Mouse (Mus musculus) thymus, postnatal 0 days (tissue): ENCODE measurements around the gene Jak1. TPM values are rescaled to one million over a fixed set of nuclear protein-coding genes. Genes with fewer than 3 reads are reported as not detected.

ENCODE experiments used
- DNase-seq: peaks from one replicate; pipeline ENCODE4 v3.0.0-alpha.2; 2015; ENCODE audit warnings: low spot score
- polyA plus RNA-seq: library from polyadenylated mRNA; unstranded; fragments of >200 nt; fragmentation: Nextera tagmentation; extraction: Ambion mirVana; gene quantifications from 2 replicates; pipeline ENCODE4 v1.2.1, GENCODE M21; 2015

Jak1 gene
- 146 and 151 TPM in 2 replicates for polyA plus RNA-seq

DNA sequence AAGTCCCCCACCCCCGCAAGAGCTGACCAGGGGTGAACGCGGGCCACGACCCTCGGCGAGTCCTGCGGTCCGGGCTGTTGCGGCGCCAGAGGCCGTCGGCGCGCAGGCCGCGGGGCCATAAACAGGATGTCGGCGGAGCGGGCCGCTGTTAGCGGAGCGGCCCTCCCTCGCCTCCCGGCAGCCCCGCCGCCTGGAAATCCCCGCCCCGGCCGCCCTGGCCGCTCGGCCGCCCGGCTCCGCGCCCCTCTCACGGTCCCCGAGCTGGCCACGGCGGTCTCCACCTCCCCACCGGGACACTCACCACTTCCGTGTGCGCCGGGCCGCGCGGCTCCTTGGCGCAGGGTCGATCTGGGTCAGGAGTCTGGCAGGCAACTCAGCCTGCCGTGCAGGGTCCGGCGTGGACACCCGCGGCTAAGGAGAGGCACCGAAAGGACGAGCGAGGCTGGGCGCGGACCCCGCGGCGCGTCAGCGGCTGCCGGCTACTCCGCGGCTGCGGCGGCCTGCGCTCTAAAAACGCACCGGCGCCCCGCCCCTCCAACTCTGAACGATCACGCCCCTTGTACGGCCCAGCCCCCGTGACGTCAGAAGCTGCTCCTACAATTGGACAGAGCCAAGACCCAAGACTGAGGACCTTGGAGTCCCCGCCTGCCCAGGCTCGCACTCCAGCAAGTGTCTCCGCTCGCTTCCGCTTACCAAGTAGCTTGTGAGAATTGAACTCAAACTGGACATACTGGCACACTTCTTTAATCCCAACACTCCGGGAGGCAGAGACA is at the start of gene Jak1:
Gene Jak1 (minus strand): TSS at position 542 of the 773 bp plus-strand sequence.
- peak; percentile 93 for DNase-seq

DNA sequence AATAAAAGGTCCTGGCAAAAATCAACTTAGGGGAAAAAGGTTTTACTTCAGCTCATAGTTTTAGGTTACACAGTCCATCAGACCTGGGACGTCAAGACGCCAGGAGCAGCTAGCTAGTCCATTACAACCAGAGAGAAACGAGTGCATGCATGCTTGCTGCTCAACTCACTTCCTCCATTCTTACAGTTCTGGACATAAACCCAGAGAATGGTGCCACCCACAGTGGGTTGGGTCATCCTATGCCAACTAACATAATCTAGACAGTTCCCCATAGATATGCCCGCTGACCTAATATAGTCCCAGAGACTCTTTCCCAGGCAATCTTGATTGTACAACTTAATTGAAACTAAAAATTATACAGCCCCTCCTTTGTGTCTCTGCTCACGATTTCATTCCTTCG is 47.0 kb upstream of the Jak1 start:
- no peak for DNase-seq

DNA sequence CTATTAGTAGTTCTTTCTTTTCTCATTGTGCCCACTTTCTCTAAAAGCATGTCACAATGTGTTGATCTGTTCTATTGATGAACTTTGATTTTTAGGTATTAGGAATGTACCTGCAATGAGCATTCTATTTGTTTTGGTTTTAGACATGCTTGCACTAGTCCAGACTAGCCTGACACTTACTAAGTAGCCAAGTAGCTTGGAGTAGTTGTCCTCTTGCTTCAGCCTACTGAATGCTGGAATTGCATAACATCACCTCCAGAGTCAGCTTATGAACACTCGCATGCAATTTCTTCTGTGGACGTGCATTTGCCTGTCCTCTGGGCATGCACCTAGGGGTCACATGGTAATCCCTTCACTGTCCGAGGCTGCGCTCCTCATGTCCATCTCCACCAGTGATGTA is 43.1 kb upstream of the Jak1 start:
- no peak for DNase-seq

DNA sequence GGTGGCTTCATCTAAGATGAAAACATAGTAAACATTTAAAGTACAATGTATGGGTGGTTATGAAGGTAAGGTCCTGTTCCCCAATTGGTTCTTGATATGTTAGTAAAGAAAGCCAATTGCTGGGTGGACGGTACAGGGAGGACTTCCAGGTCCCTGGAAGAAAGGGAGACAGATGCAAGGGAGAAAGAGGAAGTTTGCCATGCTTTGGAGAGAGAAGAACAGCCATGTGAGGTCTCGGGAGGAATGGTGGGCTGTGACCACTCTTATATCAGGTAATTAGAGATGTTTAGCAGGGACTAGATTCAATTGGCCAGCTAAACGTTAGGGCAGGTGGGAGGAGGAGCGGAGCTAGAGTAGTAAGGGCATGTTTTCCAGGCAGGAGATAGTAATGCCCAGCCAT is 42.2 kb upstream of the Jak1 start:
- DNase-seq = no peak

DNA sequence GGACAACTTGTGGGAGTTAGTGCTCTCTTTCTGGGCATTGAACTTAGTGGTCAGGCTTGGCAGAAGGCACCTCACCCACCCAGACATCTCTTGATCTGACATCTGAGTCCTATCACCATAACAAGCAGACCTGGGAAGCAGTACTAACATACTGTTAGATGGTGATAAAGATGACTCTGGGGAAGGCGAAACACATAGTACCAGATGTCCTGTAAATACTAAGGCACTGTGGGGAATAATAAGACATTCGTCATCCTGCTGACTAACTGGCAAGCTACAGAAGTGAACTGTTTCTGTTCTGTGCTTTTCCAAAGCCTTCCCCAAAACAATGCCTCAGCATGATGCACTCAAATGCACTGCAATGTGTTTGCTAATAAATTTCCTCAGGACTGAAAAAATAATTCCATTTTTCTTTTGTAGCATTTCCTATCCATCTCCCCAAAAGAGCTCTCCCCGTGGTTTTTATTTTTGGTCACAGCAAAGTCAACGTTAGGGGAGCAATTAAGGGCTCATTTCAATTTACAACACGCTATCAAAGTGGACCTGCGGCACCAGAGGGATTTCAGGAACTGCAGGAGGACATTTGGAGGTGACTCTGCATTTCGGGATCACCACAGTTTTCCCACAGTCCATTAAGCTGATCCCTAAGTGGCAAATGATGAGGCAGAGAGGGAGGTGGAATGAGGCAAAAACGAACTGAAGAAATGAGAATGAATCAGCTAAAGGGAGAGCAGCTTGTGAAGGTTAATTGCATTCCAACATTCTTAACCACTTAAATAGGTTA is 41.2 kb upstream of the Jak1 start:
- DNase-seq = no peak

DNA sequence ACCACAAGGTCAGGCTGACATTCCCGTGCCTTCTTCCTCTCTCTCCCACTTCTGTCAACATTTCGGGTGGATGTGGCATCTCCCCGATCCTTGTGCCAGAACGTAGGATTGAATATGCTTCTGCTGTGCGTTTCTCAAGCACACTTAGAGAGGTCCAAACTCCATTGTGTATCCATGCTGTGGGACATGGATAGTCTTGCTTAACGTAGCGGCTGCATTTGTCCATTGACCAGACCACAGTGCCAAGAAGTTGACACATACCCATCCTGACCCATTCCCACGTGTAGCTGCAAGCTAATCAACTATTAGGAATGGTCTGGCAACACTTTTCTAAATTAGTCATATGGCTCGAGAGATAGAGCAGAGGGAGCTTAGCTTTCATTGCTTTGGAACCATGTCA is 40.0 kb upstream of the Jak1 start:
- DNase-seq = no peak

DNA sequence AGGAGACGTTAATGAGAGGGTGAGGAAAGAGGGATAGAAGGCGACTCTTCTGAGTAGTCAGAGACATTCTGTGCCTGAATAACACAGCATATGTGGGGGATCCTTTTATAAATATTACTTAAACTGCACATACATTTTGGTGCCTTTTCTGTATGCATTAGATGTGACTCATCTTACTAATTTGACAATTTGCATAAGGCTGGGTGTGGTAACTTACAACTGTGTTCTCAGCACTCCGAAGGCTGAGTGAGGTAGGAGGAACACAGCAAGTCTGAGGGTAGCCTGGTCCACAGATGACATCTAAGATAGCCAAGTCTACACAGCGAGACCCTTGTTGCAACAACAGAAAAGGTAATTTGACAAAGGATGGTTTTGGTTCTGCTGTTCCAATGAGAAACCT is 39.0 kb upstream of the Jak1 start:
- no peak for DNase-seq

DNA sequence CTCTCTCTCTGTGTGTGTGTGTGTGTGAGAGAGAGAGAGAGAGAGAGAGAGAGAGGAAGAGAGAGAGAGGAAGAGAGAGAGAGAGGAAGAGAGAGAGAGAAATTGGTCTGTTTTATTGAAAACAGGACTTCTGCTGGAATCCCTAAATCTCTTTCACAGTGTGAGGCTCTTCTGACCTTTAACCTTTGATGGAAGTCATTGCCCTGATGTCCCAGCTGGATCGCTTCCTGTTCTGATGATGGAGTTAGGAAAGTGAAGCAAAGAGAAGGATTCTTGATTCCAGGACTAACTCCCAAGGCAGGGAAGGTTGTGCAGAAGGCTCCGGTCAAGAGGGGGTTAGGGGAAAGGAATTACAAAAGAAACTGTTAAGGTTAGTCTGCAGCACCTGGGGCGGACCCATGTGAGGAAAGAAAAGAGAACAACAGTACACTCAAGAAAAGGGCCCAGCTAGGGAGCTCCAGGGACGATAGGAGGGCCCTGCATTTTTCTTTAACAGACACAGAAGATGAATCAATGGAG is 35.4 kb upstream of the Jak1 start:
- DNase-seq = no peak

DNA sequence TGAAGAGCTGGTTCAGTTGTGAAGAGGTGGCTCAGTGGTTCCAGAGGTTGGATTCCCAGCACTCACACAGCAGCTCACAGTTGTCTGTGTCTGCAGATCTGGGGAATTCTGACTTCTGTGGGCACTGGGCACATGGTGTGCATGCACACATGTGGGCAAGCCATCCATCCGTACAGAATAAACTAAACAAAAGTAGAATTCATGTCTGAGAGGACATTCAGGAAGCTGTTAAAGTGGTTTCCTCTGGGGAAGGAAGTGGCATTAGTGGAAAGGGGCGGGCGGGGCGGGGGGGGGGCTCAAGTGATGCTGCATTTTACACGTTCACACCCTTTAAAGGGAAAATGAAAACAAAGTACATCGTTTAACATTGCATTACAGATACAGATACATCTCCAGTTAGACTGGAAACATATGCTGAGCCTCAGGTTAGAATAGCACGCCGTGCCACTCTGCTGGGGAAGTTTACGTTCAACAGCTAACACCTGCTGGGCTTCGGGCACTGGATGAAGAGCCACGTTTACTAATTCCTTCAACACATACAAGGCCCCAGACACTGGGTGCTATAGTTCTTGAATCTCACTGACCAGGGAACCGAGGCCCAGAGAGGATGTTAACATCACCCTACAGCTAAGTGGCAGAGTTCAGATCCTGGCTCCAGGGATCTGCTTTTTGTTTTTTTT is 33.4 kb upstream of the Jak1 start:
- no peak for DNase-seq

DNA sequence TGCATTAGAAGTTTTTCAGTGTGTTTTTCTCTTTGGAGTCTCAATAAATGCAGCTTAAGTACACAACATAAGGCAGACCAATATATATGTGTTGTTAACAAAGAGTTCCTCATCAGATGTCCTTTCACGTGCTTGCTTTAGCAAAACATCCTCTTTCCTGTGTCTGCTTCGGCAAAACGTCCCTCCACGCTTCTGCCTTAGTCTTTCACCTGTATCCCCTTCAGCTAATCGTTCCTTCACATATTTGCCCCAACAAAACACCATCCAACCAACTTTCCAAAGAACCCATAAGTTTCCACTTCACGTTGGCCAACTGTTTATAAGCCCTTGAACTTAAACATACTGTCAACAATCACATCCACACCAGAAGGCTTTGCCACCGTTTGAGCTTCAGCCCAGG is 31.8 kb upstream of the Jak1 start:
- no peak for DNase-seq

DNA sequence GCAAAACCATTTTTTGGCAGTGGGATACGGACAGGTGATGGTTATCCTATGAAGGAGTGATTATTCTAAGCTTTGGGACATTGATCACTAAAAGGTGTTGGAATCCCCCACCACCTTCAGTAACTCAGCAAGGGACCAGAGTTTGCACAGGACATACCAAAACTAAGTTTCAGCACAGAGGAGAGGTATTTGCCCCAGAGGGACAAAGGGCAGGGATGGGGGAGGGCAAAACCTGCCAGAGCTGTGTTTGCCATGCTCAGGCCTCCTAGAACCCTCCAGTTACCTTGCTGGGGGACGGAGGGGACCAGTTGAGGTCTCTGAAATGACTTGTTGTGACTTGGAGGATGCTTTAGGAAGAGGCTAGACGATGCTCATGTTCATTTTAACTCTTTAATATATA is 30.7 kb upstream of the Jak1 start:
- no peak for DNase-seq

DNA sequence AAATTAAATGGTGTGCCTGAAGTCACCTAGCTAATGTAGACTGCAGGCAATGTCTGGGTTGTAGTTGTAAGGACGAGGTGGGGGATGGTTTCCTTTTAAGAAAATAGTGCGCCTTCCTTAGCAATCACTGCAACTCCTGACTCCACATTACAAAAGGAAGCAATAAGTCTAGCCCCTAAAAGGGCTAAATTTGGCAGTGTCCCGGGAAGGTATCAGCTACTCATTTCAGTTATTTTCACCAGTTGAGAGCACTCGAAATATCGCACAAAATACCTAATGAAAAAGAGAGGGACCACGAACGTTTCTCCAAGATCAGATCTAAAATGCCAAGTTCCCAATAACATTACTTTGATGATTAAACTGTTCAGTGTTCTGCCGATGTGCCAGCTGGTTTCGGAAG is 28.6 kb upstream of the Jak1 start:
- no peak for DNase-seq

DNA sequence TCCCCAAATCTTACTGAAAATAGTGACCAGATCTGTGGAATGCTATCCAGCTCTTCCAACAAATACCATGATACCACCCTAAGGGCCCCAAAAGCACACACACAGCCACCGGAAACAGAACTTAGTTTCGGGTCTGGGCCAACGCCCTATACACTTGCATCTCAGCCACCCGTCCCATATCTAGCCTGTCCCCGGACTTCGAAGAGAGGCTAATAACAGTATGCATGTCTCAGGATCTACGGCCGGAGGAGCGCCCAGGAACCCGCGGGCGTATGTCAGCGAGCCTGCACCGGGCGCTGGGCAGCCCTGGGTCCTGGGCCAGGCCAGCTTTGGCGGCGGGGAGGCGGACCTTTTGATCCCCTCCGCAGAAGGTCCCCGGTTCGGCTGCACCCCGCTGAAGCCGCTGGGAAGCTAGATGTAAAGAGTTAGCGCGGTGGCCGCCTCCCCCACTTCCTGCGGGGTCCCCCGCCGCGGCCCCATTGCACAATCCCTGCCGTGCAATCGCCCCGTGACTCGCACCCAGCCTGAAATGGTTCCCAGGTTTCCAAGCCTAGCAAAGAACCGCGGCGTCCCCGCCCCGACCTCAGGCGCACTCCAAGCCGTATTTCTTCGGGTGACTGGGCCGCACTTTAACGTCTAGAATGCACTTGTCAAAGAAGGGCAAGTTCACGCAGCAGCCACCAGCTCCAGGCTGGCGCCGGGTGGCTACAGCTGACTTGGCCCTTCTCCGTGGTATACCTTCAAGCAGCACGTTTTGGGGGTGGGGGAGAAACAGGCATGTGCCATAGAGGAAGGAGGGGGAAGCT is 27.9 kb upstream of the Jak1 start:
- peak; percentile 53 for DNase-seq

DNA sequence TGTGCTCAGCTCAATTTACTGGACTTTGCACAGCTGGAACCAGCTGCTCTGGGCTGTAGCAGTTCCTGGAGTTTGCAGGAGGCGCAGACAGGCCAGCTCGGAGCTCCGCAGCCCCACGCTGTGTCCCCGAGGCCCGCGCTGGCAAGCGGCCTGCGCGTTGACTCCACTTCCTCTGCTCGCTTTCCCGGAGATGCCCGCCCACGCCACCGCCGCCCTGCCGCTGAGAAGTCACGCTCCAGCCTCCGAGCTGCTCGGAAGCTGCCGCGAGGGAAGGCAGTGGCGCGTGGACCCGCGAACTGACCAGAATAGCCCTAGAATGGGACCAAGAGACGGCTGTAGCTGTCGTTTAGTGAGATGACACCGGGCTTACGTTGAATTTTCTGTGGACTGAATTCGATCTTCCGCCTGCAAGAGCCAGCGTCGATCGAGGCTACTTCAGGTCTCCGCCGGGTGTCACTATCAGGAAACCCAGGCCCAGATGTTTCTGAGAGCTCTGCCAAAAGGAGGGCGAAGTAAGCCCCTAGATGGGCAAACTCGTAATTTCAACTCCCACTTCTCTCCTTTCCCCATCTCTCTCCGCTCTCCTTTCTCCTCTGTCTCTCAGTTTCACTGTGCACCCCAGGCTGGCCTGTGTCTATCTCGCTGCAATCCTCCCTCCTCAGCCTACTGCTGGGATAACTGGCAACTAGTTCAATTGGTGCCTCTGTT is 27.1 kb upstream of the Jak1 start:
- peak; percentile 77 for DNase-seq

DNA sequence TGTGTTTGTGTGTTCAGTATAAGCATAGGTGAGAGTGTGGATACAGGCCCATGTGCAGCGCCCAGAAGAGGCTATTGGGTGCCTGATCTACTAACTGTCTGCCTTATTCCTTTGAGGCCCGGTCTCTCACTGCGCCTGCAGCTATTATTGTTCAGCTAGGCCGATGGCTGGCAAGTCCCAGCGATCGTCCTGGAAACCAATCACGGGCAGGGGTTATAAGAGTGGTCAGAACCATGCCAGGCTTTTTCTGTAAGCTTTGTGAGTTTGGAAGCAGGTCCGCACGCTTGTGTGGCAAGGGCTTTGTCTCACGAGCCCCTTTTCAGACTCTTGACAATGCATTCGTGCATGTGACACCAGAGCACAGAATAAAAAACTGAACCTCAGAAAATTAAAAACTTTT is 23.2 kb upstream of the Jak1 start:
- DNase-seq = no peak

DNA sequence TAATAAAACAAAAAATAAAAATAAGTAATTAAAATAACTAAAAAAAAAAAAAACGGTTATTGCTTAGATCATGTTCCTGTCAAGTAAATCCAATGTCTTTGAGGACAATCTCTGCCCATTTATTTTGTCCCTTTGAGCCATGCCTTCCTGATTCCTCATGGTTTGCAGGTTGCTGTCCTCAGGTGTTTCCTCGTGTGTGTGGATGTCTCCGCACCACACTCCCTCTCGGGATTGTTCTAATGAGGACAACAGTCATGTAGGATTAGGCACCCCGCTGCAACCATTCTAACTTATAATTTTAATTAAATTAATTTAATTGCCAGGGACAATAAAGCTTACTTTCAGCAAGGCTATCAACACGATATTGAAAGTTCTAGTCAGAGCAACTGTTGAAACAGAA is 21.5 kb upstream of the Jak1 start:
- DNase-seq = no peak

DNA sequence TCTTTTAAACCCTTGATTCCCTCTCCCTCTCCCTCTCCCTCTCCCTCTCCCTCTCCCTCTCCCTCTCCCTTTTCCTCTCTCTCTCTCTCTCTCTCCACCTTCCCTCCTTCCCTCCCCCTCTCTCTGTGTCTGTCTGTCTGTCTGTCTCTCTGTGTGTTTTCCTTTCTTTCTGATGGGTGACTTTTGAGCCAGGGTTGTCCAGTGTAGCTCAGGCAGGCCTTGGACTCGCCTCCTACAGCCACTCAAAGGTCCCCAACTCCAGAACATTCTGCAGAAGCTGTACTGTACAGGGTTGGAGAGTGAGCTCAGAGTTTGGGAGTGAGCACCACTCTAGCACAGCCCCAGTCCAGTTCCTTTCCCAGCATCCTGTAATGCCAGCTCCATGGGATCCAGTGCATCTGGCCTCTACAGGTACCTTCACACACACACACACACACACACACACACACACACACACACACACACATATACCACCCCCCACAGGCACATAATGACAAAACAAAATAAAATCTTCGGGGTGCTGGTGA is 20.9 kb upstream of the Jak1 start:
- no peak for DNase-seq

DNA sequence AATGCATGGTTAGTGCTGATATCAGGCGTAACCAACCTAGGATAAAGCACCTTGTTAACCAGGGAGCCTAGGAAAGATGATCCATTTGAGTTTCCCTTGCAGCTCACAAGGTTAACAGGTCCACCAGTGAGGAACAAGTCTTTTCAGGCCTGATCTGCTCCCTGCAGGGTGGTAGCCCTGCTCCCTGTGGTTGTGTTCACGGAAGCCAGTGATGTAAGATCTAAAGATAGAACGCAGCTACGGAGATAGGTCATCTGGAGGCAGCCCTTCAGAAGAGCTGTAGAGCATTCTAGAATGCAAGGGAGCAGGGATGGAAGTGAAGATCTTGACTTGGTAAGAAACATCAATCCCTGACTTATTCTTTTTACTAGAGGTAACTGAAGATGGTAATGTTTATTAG is 18.9 kb upstream of the Jak1 start:
- peak; percentile 54 for DNase-seq

DNA sequence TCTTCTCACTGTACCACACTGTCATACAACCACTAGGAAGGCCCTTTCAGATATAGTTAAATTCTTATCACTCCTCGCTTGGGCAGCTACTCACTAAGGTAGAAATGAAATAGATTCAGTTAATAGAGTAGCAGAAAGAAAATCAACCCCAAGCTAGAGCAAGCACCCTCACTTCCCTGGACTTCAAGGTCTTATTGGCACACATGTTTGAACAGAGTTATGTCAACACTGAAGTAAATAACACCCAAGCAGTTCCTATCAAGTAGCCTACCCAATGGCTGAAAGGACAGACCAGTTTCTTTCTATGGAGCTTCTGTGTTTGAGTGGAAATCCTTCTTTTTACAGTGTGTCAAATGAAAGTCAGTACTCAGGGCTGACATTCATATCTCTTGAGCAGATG is 17.2 kb upstream of the Jak1 start:
- DNase-seq = no peak

DNA sequence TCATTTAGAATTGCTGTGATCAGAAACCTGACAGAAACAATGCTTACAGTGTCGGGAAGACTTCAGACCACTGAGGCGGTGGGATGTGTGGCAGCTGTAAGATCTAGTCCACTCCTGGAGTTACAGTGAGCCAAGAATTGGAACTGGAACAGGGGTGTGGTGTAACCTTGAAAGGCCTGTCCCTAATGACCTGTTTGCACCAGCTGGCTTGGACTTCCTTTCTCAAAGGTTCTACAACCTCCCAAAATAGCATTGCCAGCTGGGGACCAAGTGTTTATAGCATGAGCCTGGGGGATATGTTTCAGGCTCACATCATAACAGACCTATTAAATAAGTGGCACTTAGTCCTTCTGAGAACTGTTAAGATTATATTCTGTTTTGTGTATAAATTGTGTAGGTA is 15.0 kb upstream of the Jak1 start:
- no peak for DNase-seq
